Mouse (Mus musculus) forelimb bud, embryonic 11.5 days (tissue): ENCODE results near the gene Pip4k2c.
A peak's percentile ranks its signal among the peaks of the same experiment; 100 is the strongest.

Experiments
- DNase-seq: peaks from one replicate; pipeline ENCODE4 v3.0.0-alpha.2; 2012; ENCODE audit warnings: low read depth, low spot score

Pip4k2c gene

DNA sequence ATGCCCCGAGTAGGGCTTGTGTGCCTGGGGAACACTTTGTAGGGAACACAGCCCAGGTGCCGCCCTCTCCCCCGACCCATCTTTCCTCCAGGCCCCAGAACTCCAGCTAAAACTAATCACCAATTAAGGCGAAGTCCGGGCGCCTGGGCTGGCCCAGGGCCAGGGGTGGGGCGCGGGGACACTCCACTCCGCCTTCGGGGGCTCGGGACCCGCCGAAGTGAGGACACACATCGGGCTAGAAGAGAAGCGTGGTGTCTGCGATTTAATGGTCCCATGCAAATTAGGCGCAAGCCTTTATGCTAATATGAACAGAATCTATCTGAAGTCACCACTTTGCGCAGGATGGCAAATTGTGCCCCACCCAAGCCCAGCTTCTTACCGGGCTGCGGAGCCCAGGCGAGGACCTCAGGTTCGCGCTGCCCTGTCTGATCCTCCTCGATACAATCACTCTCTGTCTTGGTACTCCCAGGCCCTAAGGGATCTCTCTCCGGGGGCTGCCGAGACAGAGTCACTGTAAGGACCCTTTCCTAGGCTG lies 22.2 kb downstream of the Pip4k2c start:
- no peak for DNase-seq

DNA sequence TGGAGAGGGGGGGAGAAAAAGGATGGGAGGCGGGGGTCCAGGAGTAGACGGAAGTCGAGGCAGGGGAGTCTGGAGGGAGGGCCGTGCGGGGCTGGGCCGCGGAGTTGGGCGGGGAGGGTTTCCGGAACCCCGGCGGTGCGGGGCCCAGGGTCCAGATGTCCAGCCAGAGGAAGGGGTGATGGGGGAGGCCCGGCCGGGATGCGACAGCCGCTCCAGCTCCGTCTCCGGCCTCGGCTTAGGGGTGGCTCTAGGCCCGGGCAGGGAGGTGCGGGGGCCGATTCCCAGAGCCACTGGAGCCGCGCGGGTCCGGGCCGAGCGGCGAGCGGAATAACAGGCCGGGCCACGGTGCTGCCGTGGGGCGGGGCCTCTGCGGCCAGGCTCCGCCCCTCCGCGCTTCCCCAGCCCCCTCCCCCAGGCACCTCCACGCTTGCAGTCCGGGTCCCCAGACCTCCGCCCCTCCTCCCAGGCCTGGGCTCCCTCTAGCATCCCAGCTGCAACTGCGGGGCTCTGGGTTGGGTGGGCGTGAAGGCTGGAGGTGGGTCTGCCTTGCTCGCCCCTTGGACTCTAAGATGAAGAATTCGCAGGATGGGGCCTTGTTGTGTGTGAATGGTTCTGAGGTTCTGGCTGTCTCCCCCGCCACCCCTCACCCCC lies 22.8 kb downstream of the Pip4k2c start:
- DNase-seq: peak; percentile 86

DNA sequence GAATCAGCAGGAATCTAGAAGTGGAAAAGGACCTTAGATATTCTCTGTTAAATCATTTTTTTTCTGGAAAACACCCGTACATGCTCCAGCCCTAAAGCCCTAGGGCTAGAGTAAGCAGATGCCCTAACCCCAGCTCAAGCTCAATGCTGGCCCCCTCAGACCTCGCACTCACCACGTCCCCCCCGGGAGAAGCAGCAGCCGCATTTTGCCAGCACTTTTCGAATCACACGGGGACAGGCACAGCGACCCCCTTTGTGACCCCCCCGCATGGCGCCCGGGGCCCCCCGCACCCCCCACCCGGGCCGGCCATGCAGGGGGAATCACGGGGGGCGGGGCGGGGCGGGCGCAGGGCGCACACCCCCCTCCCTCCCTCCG lies 23.3 kb downstream of the Pip4k2c start:
- DNase-seq: no peak

DNA sequence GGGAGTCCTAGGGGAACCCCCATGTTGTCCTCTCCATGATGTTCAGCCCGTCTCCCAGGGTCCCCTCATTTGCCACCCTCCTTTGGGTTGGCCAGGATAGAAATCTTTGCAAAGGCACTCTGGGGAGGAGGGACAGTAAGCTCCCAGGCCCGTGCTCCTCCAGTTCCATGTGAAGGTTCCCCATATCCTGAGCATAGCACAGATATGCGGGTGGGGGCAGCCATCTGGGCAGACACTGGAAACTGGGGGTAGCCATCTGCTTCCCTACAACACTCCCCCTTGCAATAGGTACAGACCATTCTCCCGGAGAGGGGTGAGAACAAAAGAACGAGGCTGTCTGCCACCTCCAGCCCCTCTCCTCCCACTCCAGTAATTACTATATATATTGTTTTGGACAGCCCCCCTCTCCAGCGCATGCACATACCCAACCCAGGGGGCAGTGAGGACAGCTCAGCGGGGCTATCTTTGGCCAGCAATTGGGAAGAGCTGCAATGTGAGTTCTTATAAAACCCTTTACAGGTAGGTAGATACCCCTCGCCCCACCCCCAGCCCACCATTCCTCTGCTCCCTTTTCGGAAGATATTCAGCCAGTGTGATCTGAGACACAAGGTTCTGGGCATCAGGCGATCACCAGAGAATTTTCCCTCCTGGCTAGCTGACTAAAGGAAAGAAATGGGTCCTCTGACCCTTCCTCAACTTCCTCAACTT lies 23.9 kb downstream of the Pip4k2c start:
- no peak for DNase-seq

DNA sequence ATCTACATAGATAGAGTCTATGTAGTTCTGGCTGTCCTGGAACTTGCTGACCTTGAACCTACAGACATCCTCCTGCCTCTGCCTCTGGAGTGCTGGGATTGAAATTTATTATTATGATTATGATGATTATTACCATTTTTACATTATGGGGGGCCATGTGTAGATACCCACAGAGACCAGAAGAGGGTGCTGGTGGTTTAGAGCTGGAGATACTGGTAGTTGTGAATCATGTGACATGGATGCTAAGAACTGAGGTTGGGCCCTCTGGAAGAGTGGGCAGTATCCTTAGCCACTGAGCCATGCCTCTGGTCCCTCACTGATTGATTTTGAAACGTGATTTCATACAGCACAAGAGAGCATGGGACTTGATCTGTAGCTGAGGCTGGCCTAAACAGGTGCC lies 24.9 kb downstream of the Pip4k2c start:
- no peak for DNase-seq

DNA sequence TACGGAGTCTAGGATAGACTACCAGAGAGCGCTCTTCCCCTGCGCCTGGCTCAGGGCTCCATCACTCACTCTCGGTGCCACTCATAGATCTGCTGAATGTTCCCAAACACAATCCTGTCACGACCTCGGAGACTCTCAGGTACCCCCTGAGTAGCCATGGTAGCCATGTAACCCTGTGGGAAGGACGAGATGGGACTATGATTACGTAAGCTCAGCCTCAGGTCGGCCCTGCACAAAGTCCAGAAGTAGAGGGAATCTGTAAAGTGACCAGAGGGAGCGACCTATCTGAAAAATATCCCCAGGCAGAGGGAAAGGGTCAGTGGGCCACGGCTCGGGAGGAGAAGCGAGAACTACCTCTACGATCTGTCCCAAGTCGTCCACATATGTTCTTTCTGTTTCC lies 25.9 kb downstream of the Pip4k2c start:
- DNase-seq: no peak

DNA sequence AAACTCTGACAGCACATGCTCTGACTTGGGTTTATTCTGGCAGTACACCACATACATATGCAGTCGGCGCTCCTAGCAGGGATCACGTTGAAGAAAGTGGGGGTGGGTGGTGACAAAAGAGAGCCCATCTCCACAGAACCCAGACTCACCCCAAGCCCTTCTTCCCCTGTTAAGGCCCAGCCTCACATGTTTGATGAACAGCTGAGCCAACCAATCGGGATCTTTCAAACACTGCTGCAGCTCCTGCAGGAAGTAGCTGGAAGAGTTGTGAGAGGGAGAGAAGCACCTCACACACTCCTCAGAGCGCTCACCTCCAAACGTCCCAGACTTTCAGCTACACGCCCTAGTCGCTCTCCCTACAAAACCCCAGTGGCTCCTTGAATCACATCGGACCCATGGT lies 26.3 kb downstream of the Pip4k2c start:
- no peak for DNase-seq

DNA sequence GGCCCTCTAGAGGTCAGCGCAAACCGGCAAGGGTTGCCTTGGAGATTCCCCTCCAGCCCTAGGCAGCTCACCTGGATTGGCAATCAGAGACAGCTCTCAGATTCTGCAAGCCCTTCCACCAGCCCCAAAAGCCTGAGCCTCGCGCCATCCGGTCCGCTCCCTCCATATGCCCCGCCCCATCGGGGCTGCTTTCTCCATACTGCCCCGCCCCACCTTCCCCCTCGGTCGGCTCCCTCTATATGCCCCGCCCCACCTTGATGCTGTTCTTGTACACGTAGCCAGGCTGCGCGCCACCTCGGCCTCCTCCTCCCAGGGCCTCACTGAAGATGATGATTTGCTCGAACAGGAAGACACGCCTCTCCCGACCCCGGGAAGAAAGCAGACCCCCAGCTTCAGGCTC lies 27.6 kb downstream of the Pip4k2c start:
- DNase-seq: no peak

DNA sequence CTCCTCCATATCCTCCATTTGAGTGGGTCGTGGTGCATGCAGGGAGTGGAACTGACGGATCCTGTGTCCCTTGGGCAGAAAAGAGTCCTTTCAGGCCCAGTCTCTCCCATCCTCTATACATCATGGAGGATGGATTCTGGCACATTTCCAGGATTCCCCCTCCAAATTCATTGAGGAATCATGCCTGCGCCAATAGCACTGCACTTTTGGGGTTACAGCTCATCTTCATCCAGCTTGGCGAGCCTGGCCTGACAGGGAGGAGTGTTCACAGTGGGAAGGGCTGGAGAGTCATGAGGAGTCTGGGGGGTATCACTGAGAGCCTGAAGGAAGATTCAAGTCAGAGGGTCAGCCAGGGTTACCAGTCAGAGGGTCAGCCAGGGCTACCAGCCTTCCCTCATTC lies 28.8 kb downstream of the Pip4k2c start:
- no peak for DNase-seq

DNA sequence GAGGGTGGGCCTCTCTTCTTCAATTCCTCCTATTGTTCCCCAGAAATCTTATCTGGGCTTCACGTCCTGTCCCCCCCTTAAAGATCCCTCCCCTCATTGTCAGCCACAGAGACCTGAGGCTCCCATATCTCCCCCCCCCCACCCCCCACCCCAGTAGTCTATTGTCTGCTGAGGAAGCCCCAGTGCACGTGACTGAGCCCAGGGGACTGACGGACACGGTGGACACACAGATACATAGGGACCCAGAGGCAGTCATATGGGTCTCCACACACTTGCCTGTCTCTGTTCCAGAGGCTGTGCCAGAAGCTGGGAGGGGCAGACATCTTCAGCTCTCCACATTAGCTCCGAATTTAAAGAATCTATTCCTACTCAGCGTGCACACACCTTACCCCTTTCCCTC lies 29.8 kb downstream of the Pip4k2c start:
- DNase-seq: no peak

DNA sequence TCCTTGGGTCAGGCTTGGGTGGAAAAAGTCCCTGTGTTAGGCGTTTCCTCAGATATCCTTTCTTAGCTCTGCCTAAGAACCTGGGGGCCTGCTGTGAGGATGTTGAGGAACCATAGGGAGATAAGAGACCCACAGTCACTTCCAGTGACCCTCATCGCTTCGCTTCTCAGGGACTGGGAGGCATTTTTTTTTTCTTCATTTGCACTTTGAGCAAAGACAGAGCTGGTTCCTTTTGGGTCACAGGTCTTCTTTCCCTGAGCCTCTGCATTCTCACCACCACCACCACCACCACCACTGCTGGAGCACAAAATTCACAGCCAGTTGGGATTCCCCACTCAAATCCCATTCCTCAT lies 30.7 kb downstream of the Pip4k2c start:
- no peak for DNase-seq

DNA sequence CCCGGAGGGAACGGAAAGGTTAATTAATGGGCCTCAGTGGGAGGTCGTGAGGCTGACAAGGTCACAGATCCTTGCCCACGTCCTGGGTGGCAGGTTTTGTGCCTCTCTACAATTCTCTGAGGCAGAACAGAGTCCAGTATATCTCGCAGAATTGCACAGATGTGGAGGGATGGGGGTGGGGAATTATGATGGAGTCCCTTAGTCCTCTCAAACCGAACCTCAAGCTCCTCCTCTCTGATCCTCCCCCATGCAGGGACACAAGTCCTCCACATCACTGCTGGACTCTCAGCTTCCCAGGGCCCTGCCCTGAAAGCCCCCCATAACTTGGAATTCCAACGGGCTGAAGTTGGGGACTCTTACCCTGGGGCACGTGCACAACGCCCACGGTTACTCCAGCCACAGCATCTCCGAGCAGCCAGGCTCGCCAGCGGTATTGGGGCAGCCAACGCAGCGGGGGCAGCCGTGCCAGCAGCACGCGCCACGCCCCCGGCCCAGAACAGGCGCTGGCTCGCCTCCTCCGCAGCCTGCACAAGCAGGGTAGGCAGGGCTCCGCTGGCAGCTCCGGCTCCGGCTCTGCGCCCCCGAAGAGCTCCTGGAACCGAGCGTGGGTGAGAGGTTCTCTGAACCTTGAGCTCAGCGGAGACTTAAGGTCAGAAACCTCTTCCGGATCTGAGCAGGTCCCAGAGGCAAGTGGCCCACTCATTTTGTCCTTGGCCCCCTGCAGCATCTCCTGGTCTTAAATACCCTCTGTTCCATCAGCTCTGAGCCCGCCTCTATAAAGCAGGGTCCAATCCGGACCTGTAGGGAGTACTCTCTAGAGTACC lies 31.3 kb downstream of the Pip4k2c start, which contains the start of gene Slc26a10:
Slc26a10 (minus strand) TSS at position 775 of the 824 bp plus-strand sequence.
- no peak for DNase-seq

DNA sequence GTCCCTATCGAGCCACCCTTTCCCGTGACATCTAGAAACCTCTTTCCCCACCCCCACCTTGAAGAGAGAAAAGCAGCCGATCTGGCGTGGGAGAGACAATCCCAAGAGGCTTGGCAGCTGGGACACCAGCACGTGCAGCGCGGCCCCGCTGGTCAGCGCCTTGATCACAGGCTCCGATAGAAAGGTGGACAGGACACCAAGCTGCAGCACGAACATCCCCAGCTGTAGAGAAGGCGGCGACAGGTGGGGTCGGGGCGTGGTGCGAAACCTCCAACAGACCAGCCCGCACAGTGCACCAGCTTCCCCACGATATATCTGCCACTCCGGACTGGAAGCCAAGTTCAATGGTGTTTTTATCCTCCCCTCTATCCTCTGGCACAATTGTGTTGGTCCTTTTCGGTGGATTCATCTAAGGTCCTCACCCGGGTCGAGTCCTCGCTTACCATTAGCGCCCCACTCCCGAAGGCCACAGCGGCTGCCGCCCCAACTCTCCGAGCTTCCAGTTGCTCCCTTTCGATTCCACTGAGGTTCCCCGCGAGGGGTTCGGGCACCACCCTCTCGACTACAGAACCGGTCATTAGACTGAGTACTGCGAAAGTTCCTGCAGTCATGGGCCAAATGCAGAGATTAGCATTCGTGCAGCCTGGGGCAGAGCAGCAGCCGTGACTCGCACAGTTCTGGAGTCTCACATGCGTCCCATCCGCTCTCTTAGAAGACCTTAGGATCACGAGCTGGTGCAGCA lies 32.9 kb downstream of the Pip4k2c start:
- no peak for DNase-seq

DNA sequence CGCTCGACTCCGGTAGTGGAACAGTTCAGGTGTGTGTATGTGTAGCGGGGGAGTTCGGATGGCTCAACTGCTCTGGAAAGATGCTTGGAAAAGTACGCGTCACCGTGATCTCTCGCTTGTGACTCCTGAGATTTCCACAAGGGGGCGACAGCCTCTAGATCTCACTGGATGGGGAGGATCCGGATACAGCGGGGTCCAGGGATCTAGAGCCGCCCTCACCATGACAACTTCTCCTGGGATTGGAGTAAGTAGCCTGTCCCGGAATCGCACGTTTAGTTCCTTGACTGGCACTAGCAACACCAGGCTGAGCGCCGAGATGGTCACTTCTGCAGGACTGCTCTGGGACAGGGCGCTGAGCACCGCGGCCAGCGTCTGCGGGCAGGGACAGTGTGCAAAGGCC lies 33.7 kb downstream of the Pip4k2c start:
- peak; percentile 88 for DNase-seq

DNA sequence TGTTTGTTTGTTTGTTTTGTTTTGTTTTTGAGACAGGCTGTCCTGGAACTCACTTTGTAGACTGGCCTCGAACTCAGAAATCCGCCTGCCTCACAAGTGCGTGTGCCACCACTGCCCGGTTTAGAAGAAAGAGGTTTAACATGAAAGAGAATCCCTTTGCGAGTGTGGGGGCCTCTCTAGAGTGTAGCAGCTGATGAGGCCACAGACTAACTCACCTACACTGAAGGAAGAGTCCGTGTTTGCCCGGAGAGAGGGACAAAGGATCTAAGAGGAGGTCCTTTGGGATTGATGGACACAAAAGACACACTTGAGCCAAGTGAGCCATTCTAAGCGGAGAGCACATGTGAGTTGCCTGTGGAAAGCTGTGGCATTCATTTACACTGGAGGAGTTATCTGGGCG lies 34.1 kb downstream of the Pip4k2c start:
- no peak for DNase-seq

DNA sequence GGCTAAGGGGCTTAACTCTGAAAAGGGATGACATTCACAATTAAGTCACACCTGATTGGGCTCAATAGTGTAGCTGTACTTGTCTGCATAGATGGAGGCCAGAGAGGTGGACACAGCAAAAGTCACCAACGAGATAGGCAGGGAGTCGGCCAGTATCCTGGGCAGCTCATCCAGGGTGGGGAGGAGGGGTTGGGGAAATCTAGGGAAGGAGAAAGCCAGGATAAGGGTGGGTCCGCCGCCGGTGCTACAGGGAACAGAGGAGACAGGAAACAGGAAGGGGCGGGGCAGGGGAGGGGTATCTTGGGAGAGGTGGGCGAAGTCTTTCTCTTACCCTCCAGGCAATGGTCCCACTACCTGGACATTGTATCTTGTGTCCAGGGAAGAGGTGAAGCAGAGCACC lies 34.6 kb downstream of the Pip4k2c start:
- DNase-seq: no peak

DNA sequence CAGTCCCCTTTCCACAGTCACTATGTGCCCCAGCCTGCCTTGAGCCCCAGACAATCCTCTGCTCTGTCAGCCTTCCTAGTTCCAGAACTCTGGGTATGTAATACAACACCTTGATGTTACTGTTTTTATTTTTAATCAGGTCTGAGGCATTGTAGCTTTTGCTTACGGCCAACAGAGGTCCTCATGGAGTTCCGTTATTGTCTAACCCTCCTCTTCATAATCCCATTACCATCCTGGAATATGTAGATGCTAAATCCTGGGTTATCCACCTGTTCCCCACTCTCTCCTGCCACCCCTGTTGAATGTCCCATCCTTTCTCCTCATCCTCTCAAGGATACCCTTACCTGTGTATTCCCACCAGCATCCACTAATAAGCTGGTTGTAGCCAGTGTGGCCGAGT lies 35.2 kb downstream of the Pip4k2c start:
- DNase-seq: no peak

DNA sequence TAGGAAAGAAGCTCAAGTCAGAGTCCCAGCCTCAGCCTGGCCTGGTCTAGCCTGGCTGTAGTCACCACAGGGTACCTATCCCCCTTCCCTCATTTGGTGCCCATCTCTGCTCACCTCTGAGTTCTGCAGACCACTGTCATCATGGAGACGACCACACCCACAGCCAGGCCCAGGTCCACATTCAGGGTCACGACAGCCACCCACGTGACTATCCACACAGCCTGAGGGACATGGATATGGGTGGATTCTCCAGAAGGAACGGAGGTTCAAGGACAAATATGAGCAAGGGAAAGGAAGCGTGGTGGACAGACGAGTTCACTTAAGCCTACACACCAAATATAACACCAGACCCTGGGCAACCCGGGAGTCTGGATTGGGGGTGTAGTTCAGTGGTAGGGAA lies 37.2 kb downstream of the Pip4k2c start:
- no peak for DNase-seq

DNA sequence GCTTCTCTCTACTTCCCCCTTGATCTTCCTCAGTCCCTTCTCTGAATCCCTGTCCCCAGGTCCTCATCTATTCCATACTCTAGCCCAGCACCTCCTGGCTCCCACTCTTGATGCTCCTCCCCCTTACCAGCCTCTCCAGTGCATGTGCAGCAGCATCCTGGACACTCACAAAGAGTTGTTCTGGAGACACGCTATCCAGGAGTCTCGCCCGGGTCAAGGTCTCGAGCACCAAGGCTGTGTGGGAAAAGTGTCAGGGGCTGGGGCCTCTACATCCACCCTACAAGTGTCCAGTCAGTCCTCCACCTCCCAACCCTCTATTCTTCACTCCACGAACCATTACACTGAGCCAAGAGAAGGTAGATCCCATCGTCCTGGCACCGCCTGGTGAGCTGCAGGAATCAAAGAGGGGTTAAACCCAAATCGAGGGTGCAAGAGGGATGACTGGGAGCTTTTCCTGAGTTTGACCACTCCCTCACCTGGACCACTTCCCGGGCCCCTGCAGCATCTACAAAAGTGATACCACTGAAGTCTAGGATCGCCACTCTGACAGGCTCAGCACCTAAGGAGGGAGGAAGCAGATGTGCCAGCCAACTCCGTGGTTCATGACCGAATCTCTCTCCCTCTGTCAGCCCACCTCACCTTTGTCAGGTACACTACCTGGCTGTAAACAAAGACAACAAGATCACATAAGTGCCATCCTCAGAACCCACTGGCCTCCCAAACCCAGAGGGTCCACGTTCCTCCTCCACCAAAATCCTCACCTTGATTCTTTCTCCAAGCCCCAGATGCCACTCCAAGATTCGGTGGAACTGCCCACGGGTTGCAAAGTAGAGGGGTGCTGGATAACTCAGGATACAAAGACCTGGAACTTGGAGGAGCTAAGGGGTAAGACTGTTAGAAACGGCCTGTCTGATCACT lies 38.0 kb downstream of the Pip4k2c start:
- DNase-seq: no peak

DNA sequence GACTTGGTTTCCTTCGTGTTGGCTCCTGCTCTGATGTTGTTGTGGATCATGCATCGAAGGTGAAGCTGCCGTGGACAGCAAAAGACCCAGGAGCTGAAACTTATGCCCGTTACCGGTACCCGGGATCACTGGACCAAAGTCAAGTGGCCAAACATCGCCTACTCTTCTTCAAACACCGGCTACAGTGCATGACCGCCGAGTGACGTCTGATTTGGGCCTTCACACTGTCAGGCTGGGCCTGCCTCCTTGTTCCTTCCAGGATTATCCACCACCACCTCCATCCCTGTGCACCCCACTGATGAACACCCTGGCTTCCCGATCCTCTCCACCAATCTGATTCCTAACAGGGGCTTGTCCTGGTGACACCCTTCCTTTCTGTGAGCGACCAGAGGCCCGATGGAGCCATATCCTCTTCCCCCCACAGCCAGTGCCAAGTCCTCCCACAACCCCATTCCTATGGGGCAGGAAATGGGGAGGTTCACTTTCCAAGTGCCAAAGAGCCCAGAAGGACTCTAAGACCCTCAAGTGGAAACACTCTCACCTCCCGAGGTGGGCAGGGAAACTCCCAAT lies 39.7 kb downstream of the Pip4k2c start:
- DNase-seq: no peak
